Mouse (Mus musculus) adipocyte (in vitro differentiated cells): ENCODE measurements around the gene Psmb8.

ENCODE experiments used
- DNase-seq: peaks from one replicate; pipeline ENCODE4 v3.0.0-alpha.2; 2016; ENCODE audit warnings: low spot score

Psmb8 gene

DNA sequence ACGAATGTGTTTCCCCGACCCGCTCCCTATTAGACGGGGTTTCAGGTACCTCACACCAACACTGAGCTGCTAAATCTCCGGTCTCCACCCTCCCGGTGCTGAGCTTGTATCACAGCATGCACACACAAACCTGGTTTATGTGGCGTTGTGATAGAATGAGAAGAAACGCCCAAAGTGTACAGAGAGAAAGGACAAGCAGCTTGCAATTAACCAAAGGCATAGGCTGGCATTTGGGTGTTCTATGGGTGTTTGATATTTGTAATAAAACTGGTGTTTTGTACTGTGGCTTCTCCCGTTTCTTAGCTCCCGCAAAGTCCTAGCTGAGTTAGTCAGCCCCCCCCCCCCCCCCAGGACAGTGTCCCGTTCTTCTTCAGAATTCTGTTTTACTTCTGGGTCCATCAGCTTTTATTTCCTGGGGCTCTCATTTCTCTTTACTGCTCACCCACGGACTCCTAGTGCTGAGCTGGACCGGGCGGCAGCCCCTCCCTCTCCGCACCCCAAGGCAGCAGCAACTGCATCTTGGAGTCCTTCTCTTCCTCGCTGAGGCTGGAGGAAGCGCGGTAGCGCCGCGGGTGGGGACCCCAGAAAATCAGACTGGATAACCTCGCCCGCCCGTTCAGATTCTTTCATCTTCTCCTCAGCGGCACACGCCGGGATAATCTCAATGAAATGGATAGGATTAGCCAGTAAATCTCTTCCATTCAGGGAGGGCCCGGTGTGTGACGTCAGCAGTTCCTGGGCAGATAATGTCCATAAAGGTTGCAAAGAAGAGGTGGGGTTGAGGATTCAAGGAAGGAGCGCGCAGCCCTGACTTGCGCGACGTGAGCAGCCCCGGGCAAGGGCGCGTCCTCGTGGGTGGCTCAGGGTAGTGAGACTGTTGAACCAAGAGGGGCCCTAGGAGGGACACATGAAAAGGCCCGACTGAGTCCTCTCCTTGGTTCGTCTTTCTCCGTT, at the start of gene Psmb8:
Psmb8 (plus strand) TSS at position 781 of the 954 bp plus-strand sequence.
- DNase-seq, result peak; percentile 57

DNA sequence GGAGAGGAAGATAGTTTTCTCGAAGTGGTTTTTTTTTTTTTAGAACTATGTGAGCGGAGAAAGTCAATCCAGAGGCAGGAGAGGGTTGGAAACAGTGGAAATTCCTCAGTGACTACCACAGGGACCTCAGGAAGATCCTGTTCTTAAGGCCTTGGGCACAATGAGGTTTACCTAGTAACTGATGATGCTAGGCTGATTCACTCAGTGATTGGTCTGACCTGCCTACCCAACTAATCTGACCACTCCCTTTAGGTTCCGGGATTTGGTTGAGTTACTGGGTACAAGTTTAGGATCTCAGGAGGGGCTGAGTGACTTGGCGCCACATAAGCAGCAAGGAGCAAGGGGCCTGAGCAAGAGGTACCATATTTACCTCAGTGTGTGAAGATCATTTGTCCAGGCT, 44.6 kb upstream of the Psmb8 start, which contains the start of gene H2-DMb1:
H2-DMb1 (plus strand) TSS at position 150 of the 400 bp plus-strand sequence.
- DNase-seq, result peak; percentile 89

DNA sequence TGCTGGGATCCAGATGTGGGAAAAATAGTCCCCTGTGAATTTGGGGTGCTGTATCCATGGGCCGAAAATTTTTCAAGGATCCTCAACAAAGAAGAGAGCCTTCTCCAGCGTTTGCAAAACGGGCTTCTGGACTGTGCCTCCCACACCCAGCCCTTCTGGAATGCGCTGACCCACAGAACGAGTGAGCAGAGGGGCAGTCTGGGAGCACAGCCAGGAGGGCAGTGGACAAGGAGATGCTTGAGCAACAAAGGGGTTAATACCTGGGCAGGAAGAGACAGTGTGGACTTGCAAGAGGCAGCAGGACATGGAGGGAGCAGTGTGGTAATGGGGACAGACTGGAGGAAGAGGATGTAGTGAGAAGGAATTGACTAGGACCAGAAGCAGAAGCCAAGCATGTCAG, 42.0 kb upstream of the Psmb8 start:
- DNase-seq, result no peak

DNA sequence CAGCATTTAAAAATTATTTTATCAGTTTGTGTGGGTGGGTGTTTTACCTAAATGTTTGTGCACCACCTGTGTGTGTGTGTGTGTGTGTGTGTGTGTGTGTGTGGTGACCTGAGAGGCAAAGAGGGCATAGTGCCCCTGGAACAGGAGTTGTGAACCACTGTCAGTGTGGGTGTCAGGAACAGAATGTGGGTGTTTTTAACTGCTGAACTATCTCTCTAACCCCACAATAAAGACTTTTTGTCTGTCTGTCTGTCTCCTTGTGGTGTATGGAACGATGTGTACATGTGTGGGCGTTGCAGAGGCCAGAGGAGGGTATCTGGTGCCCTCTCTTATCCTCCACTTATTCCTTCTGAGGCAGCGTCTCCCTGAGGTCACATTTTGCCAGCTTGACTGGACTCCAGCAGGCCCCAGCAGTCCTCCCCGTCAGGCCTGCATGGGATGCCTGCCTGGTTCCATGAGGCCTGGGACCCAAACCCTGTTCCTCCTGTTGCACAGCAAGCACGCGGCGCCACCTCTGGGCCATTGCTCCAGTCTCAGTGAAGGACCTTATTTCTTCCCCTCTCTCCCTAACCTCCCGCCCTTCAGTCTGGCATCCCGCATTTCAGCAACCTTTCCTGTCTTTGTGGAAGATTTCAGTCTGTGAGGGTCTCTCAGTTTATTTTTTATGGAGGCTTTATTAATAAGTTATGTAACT, 33.2 kb upstream of the Psmb8 start:
- no peak for DNase-seq

DNA sequence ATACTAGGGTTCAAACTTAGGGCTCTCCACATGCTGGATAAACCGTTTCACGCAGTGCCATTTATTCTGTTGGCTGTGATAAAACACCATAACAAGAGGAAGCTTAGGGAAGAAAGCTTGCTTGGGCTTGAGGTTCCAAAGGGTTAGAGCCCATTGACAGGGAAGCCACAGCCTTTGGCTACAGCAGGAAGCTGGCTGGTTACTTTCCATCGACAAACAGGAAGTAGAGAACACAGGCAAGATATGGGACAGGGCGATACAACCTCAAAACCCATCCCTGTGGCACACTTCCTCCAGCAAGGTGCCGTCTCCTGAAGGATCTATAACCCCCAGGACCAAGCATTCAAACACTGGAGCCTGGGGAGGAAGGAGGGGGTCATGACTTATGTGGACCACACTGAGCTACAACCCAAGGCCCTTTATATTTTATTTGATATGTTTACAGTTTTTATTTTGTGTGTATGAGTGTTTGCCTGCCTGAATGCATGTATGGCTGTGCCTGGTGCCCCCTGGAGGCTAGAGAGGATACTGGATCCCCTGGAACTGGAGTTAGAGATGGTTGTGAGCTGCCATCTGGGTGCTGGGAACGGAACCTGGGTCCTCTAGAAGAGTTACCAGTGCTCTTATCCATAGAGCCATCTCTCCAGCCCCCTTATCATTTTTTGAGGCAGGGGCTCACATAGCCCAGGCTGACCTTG, 32.3 kb upstream of the Psmb8 start:
- DNase-seq, result no peak

DNA sequence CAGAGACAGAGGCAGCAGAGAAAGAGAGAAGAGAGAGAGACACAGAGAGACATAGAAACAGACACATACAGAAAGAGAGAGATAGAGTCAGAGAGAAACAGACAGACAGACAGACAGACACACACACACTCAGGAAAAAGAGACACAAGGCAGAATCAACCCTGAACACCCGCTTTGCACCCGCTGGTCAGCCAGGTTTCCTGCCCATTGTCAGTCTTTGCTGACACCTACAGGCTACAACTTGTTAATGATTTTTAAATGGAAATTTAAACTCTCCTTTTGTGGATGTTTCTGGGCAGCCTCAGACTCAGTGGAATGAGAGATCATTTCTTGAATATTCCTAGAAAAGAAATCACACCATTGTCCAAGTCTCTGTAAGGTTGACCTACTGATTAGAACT, 28.2 kb upstream of the Psmb8 start:
- DNase-seq, result peak; percentile 77

DNA sequence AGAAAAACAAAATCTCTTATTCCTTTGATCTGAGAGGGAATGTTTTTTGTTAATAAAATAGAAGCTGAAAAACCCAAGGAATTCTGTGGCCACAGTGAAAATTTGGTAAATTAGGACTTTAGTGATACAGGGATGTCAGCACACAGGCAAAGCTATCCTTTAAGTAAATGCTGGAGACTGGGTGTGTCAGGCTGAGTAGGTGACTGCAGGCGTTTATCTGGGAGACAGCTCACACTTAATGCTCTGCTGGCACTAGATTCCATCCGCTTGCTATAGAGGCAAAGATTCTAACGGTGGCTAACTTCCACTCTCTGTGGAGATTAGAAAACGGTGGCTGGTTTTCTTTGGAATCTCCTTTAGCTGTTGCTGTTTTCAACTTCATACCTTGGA, 27.0 kb upstream of the Psmb8 start:
- DNase-seq, result no peak

DNA sequence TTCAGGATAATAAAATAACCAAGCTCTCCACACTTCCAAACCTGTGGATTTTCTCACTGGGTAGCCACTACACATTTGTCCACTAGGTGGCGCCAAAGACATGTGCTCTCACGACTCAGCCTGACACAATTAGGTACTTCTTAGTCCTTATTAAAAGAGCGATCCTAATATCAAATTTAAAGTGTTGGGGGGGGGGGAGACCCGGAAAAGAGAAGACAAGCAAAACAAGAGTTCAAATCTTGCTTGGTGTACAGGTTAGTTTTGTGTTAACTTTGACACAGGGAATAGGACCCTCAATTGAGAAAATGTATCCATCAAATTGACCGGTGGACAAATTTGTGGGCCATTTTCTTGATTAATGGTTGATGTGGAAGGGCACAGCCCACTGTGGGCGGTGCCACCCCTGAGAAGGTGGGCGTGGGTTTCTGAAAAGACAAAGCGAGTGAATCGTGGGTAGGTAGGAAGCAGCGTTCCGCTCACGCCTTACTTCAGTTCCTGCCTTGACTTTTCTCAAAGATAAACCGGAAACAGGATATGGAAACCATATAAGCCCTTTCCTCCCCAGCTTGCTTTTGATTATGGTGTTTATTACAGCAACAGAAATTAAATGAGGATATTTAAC, 26.5 kb upstream of the Psmb8 start:
- peak; percentile 91 for DNase-seq

DNA sequence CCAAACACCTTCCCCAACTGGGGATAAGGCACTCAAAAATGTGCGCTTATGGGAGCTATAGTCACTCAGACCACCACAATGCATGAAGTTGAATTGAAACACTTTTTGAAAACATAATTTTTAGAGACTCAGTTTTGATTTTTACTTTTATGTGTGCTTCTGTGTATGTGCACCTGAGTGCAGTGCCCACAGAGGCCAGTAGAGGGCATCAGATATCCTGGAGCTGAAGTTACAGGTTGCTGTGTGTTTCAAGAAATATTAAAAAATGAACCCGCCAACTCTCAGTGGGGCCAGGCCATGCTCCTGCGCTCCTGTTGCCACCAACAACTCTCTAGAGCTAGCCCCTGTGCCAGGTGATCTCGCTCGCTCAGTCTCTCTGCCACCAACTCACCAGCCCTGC, 25.0 kb upstream of the Psmb8 start:
- DNase-seq, result no peak

DNA sequence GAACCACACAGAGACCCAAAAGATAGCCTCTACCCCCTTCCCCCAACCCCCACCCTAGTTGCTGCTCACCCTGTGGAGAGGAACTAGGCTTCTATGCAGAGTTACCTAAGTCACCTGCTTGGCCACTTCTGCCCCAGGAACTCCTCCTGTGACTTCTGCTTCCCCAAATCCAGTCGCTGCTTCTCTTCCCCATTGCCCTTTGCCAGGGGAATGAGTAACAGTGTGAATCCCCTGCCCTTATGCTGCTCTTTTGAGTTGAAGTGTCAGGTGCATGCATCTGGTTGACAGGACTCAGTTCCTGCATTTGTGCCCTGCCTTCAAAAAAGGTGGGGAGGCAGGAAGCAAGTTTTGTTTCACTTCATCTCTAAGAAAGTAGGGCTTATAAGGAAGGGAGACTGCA, 23.4 kb upstream of the Psmb8 start:
- no peak for DNase-seq

DNA sequence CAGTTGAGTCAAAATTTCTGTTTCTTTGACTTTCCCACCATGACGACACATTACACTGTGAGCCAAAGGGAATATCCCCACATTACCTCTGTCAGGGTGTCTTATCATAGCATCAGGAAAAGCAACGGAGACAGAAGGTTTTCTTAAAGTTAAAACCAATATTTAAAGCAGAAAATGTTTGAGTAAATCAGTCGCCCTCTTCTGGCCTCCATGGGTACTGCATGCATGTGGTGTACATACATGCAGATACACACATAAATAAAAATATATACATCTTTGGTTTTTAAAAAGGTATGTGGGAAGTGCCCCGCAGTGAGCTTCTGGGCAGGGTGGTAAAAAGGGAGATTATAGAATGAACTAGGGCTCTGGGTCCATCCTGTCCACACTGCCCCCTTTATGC, 20.3 kb upstream of the Psmb8 start:
- no peak for DNase-seq

DNA sequence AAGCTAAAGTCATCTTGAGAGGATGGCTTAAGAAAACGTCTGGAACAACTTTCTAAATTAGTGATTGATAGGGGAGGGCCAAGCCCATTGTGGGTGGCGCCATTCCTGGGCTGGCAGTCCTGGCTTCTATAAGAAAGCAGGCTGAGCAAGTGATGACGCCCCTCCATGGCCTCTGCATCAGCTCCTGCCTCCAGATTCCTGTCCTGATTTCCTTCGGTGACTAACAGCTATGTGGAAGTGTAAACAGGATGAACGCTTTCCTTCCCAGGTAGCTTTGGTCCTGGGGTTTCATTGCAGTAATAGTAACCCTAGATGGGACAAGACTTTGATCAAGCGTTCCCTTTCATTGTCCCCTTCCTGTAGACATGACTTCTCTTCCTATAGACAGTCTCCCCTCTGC, 18.5 kb upstream of the Psmb8 start:
- DNase-seq, result no peak

DNA sequence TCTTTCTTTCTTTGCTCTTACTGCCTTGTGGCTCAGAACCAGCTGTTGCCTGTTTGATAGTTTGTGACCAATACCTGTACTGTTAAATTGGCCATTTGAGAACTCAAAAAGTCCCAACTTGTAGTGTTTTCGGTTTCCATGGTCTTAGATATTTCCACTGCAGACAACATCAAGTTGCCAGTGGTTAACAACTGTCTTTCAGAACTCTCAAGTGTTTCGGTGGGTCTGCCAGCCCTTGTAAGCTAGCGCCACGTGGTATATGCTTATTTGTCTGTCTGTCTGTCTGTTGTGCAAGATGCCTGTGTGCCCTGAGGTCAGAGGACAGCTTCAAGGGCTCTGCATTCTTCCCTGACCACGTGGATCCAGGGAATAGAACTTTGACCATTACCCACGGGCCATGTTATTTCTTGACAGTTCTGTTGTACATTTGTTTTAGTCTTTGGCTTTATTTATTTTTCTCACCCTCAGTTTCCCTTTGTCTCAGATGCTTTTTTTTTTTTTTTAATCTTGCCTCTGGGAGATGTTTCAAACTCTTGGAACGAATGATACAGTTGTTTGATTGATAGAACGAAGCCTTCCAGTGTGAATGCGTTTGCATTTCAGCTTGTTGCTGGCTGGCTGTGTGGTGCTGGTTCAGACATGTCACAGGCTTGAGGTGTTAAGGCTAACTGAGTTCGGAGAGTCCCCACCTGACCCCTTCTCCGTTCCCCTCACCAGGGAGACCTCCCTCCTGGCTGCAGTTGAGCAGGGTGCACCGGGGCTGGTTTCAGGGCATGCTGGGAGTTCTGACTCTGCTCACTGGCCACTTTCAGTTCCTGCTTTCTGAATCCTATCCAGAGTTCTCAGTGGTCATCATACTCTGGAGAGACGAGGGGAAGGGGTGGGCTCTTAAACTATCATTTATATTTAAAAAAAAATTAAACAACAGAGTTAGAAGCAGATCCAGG, 17.3 kb upstream of the Psmb8 start:
- no peak for DNase-seq

DNA sequence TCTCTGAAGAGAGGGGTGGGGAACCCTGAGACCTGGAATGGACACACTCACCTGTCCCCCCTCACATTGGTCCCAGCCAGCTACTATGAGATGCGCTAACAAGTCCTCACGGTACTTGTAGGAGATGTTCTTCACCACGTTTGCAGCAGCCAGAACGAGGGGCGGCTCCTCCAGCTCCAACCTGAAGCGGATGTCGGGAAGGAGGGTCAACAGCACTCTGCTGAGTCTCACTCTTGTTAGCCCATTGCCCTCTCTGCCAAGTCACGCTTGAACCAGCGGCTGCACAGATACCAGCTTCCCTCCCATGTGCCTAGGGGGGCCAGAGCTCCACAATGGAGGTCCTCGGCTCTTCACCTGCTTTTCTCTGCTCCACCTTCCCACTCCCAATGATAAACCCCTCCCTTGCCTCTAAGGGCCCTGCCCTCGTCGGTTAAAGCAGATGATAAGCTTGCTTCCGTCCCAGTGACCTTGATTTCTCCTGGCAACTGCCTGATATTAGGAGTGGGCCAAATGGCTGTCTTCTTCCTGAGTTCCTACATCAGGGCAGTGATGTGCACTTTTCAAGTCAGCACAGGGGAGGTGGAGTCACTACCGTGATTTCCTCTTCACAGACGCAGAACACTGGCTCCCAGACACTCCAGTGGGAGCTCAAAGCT, 13.8 kb upstream of the Psmb8 start:
- no peak for DNase-seq

DNA sequence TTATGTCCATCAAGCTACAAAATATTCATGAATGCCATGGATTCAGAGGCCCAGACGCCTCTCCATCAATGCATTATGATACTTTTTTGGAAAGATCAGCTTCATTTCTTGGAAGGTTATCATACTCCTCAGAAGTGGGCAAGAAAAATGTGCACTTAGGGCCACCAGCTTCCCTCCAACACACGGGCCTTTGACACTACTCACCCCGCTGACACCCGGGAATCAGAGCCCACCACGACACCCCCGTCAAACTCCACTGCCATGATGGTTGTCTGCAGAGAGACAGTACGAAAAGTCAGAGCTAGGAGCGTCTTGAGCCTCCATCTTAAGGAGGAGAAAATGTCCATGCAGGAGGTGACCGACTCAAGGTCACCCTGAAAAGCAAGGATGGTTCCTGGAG, 12.0 kb upstream of the Psmb8 start:
- DNase-seq, result no peak

DNA sequence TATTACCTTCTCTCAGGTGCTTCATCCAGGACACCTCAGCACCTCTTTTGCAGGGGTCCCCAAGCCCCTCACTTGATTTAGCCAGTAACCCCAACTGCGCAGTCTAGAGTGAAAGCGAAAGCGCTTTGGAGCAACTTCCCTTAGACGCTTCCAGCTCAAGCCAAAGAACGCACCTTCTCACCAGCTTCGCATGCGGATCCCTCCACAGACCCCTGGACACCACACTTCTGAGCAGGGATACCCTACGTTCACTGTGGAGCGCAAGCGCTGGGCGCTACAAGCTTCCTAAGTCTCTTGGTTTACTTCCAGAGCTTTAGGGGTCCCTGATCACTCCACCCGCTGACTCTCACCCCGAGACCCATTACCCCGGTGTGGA, 10.6 kb upstream of the Psmb8 start:
- DNase-seq, result no peak

DNA sequence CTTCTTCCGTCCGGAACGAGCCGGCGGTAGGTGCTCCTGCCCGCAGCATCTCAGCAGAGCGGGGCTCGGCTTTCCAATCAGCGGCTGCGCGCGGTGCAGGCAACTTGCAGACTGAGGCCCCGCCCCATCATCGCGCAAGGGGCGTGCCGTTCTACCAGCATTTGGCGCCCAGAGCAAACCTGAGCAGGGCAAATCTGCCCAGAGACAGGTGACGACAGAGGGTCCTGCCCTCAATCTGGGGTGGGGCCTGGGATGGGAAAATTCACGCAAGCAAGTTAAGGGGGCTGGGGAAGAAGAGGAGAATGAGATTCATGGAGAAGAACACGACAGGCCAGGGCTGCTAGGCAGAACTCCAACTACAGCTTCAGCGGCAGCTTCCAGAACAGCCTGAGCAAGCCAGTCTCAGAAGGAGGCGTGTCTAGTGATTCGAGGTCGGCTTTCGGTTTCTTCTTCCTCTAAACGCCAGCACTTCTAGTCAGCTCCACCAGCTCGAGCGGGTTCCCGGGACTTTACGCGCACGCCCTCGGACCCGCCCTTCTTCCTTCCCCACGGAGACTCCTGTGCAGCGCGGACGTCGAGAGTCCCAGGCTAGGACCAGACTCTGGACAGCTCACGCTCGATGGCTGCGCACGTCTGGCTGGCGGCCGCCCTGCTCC, 10.1 kb upstream of the Psmb8 start, which contains the start of the genes Tap1 and Psmb9:
Tap1 (plus strand) TSS at position 293 of the 656 bp plus-strand sequence.
Psmb9 (minus strand) TSS at position 504 of the 656 bp plus-strand sequence.
- DNase-seq, result peak; percentile 93

DNA sequence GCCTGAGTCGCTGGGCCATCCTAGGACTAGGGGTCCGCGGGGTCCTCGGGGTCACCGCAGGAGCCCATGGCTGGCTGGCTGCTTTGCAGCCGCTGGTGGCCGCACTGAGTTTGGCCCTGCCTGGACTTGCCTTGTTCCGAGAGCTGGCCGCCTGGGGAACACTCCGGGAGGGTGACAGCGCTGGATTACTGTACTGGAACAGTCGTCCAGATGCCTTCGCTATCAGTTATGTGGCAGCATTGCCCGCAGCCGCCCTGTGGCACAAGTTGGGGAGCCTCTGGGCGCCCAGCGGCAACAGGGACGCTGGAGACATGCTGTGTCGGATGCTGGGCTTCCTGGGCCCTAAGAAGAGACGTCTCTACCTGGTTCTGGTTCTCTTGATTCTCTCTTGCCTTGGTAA, 9.5 kb upstream of the Psmb8 start:
- peak; percentile 16 for DNase-seq

DNA sequence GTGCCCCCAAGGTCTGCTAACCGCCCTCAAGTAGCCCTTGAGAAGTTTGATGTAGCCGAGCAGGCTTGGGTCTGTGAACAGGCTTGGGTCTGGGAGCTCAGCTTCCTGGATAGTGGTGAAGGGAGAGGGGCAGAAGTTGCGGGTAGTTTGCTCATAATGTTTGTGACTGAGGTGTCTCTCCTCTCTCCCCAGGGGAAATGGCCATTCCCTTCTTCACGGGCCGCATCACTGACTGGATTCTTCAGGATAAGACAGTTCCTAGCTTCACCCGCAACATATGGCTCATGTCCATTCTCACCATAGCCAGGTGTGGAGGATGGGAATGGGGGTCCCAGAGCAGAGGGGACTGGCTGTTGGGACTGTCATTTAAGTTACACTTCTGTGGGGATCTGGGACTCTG, 8.5 kb upstream of the Psmb8 start:
- DNase-seq, result no peak

DNA sequence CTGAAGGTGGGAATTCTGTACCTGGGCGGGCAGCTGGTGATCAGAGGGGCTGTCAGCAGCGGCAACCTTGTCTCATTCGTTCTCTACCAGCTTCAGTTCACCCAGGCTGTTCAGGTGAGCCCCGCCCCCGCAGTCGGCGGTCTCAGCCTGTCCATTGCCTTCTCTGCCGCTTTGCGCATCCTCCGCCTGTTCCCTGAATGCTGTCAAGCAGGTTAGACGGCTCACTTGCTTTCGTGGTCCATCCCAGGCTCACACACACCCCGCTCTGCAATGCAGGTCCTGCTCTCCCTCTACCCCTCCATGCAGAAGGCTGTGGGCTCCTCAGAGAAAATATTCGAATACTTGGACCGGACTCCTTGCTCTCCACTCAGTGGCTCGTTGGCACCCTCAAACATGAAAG, 4.7 kb upstream of the Psmb8 start:
- DNase-seq, result no peak
